ENCODE assay signal across 17 mouse cellular contexts in the genomic region with DNA sequence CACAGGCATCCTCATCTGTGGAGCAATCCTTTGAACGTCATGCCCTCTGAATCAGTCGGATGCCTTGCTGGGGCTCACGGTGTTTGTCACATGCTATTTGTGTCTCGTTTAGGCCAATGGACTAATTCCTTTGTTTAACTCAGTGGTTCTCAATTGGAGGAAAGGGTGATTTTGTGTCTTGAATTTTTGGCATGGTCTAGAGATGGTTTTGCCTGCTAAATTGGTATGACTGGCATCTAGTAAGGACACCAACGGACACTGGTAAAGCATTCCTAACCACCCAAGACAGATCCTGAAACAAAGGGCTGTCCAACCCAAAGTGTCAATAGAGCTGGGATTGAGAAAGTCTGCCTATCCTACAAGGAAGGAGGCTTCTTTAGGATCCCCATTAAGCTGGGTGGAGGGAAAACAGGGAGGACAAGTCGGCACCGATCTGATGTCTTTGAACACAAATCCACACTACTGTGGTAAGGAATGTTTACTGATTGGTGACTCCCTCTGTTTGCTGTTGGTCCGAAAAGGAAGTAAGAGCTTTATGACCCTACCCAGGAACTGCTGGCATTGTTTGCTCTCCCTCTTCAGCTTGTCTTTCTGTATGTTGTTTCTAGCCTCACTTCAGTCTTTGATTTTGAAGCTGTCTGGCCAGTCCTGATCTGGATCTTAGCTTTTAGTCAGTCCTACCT.
DNase-seq lines count a peak whose midpoint lies in the region; ATAC-seq and TF ChIP-seq lines count a peak whose summit lies in the region.
"Had no signal": no experiment of that assay in that cellular context is flagged by ENCODE, and none has a peak within 500 bp of the region (broad histone marks: within the 10 kb centered on the region; RNA-seq: fewer than 3 reads in every experiment).

No protein-coding gene starts in this region.

- no peaks in the 10 kb centered on the region for H3K9me3 ChIP-seq in lung, postnatal 0 days (ENCODE audit: low read length)
- H3K9me3 ChIP-seq in stomach, embryonic 16.5 days (replicated peaks; ENCODE audit: control insufficient read depth, low read length) = no peaks in the 10 kb centered on the region
- H3K9me3 ChIP-seq in midbrain, embryonic 15.5 days = no peaks in the 10 kb centered on the region
- H3K9me3 ChIP-seq: embryonic facial prominence, embryonic 10.5 days; heart, embryonic 12.5 days; hindbrain, embryonic 10.5 days had no signal

- 57% methylated on average over 8 of the region's 8 CpGs for WGBS in lung, postnatal 0 days
- 66% methylated on average over 8 of the region's 8 CpGs for WGBS in stomach, embryonic 16.5 days
- WGBS in midbrain, embryonic 15.5 days = 84% methylated on average over 8 of the region's 8 CpGs

- no peak overlapping the region for H3K4me2 ChIP-seq in lung, postnatal 0 days (replicated peaks; ENCODE audit: low read depth, low read length)
- no peak overlapping the region for H3K4me2 ChIP-seq in stomach, embryonic 16.5 days (ENCODE audit: low read depth, low read length)
- no peak overlapping the region for H3K4me2 ChIP-seq in midbrain, embryonic 15.5 days
- H3K4me2 ChIP-seq: heart, embryonic 12.5 days had no signal

- H3K36me3 ChIP-seq in lung, postnatal 0 days (ENCODE audit: insufficient read depth, low read length) = no peaks in the 10 kb centered on the region
- H3K36me3 ChIP-seq in stomach, embryonic 16.5 days (ENCODE audit: control insufficient read depth, insufficient read depth, low read length) = no peaks in the 10 kb centered on the region
- no peaks in the 10 kb centered on the region for H3K36me3 ChIP-seq in midbrain, embryonic 15.5 days (replicated peaks)
- H3K36me3 ChIP-seq: embryonic facial prominence, embryonic 10.5 days; heart, embryonic 12.5 days; hindbrain, embryonic 10.5 days had no signal

- no peak for ATAC-seq in lung, postnatal 0 days
- peak; percentile 71 for ATAC-seq in stomach, embryonic 16.5 days (ENCODE audit: insufficient read depth, low FRiP score)
- no peak for ATAC-seq in midbrain, embryonic 15.5 days (replicated peaks)
- ATAC-seq: forebrain, embryonic 14.5 days had no signal

- H3K9ac ChIP-seq in lung, postnatal 0 days (replicated peaks; ENCODE audit: low read depth) = no peak overlapping the region
- no peak overlapping the region for H3K9ac ChIP-seq in stomach, embryonic 16.5 days (ENCODE audit: low read length)
- no peak overlapping the region for H3K9ac ChIP-seq in midbrain, embryonic 15.5 days
- H3K9ac ChIP-seq: heart, embryonic 12.5 days had no signal

- no peaks in the 10 kb centered on the region for H3K4me1 ChIP-seq in lung, postnatal 0 days (ENCODE audit: insufficient read depth, low read depth, low read length)
- H3K4me1 ChIP-seq in stomach, embryonic 16.5 days (ENCODE audit: control insufficient read depth, insufficient read depth, low read length) = no peaks in the 10 kb centered on the region
- no peaks in the 10 kb centered on the region for H3K4me1 ChIP-seq in midbrain, embryonic 15.5 days
- H3K4me1 ChIP-seq: heart, embryonic 12.5 days had no signal

- no peak overlapping the region for H3K4me3 ChIP-seq in lung, postnatal 0 days (ENCODE audit: low read depth, low read length)
- H3K4me3 ChIP-seq in stomach, embryonic 16.5 days (replicated peaks; ENCODE audit: low read length) = no peak overlapping the region
- H3K4me3 ChIP-seq in midbrain, embryonic 15.5 days = no peak overlapping the region
- H3K4me3 ChIP-seq: embryonic facial prominence, embryonic 10.5 days; gastrocnemius, adult 2 months; heart, embryonic 12.5 days; hindbrain, embryonic 10.5 days had no signal

- no peak for TF ChIP-seq CTCF in lung, postnatal 0 days (IDR thresholded peaks at IDR 0.05)

- no peak for TF ChIP-seq EP300 in lung, postnatal 0 days (IDR thresholded peaks at IDR 0.05)

- peak; percentile 11 for DNase-seq in lung, postnatal 0 days (ENCODE audit: low spot score)
- DNase-seq in lung, postnatal 4 days = no peak
- peak; percentile 3 to 21 for DNase-seq in urinary bladder, postnatal 36 days (ENCODE audit: low spot score in 2 of 2)
- DNase-seq in urinary bladder, postnatal 10 days (ENCODE audit: low spot score) = no peak
- no peak for DNase-seq in kidney, postnatal 14 days
- DNase-seq: adrenal gland, adult 2 months; adrenal gland, postnatal 25 days; cerebellum, adult 2 months; cerebellum, postnatal 10 days; gastrocnemius, adult 2 months; gastrocnemius, postnatal 25 days had no signal

- H3K27ac ChIP-seq in lung, postnatal 0 days (ENCODE audit: low read length) = no peak overlapping the region
- H3K27ac ChIP-seq in stomach, embryonic 16.5 days (ENCODE audit: low read length) = no peak overlapping the region
- H3K27ac ChIP-seq in midbrain, embryonic 15.5 days = no peak overlapping the region
- H3K27ac ChIP-seq: embryonic facial prominence, embryonic 10.5 days; gastrocnemius, adult 2 months; hindbrain, embryonic 10.5 days had no signal

- H3K27me3 ChIP-seq in lung, postnatal 0 days (replicated peaks; ENCODE audit: insufficient read depth, low read length) = no peaks in the 10 kb centered on the region
- no peaks in the 10 kb centered on the region for H3K27me3 ChIP-seq in stomach, embryonic 16.5 days (ENCODE audit: control insufficient read depth, insufficient read depth, low read length)
- no peaks in the 10 kb centered on the region for H3K27me3 ChIP-seq in midbrain, embryonic 15.5 days (replicated peaks)
- H3K27me3 ChIP-seq: heart, embryonic 12.5 days had no signal

Comparison
In these comparisons a context has a peak if more than half of its experiments do, and no peak if none do; other contexts are left out.
1. DNase-seq: peak in lung, postnatal 0 days (single experiment) and urinary bladder, postnatal 36 days (2 of 2); none in lung, postnatal 4 days (0 of 2), urinary bladder, postnatal 10 days (single experiment) and kidney, postnatal 14 days (single experiment).